Mouse (Mus musculus) embryonic stem cell, embryonic (primary cell): ENCODE measurements at regions not wholly inside any gene's neighbourhood (a gene's known extent, or its start where the extent isn't known, plus 50 kb on each side); places are given as distances from the start of the nearest gene placed in this dataset.
"Not testable (repeated sequence)": the region's sequence is repeated elsewhere in the genome, so short reads cannot be mapped to it uniquely, and the experiment has no call there.

Experiments
- CTCF ChIA-PET, 4 experiments: fragments of 300-600 bp in 2 of 4; fragments of 350-600 bp in 2 of 4; sonication (Branson Sonifier 250); formaldehyde crosslinking; loops; one replicate each; lab custom pipeline; 2022; ENCODE audit warnings: inconsistent platforms in 2 of 4; lab: Charles Lee
- POLR2A ChIA-PET, 4 experiments: fragments of 300-600 bp in 2 of 4; fragments of 350-600 bp in 2 of 4; sonication (Branson Sonifier 250); formaldehyde crosslinking; loops; one replicate each; lab custom pipeline; 2022; ENCODE audit warnings: antibody characterized with exemption in 4 of 4, inconsistent platforms in 1 of 4; lab: Charles Lee

- POLR2A ChIA-PET, result no interaction called here
- CTCF ChIA-PET, result no interaction called here
These were observed 1456.2 kb upstream of the Adam24 start for GRCm38 (mm10) chr8:39218716-39219115.

- POLR2A ChIA-PET, result interaction anchor here in 1 of 4 experiments (0.6 kb wide), 1 partner anchor 836 kb away, joined by 3 read pairs; no protein-coding TSS in a partner anchor
- CTCF ChIA-PET, result no interaction called here
These were observed 1447.6 kb upstream of the Adam24 start for GRCm38 (mm10) chr8:39227239-39227638.

GRCm38 (mm10) chr8:39268970-39269497, 1405.8 kb upstream of the Adam24 start:
- ChIA-PET POLR2A (no interaction called here), CTCF (interaction anchor here in 1 of 4 experiments (0.6 kb wide), 1 partner anchor 166 kb away, joined by 7 read pairs; no protein-coding TSS in a partner anchor)

- ChIA-PET CTCF (no interaction called here), POLR2A (interaction anchor here in 1 of 4 experiments (0.6 kb wide), 1 partner anchor 11 kb away, joined by 4 read pairs; no protein-coding TSS in a partner anchor)
These were observed 1377.2 kb upstream of the Adam24 start for GRCm38 (mm10) chr8:39297548-39298306.

- CTCF ChIA-PET, result no interaction called here
- POLR2A ChIA-PET, result no interaction called here
These were observed 1371.0 kb upstream of the Adam24 start for GRCm38 (mm10) chr8:39303742-39304336.

GRCm38 (mm10) chr8:39313854-39314253, 1361.0 kb upstream of the Adam24 start:
- ChIA-PET CTCF (no interaction called here), POLR2A (interaction anchor here in 1 of 4 experiments (0.6 kb wide), 1 partner anchor 60 kb away, joined by 3 read pairs; no protein-coding TSS in a partner anchor)

- ChIA-PET CTCF (no interaction called here), POLR2A (no interaction called here)
These were observed 1359.2 kb upstream of the Adam24 start for GRCm38 (mm10) chr8:39315521-39316233.

GRCm38 (mm10) chr8:39316234-39316568, 1358.7 kb upstream of the Adam24 start:
- ChIA-PET CTCF (no interaction called here), POLR2A (no interaction called here)

- CTCF ChIA-PET, result no interaction called here
- POLR2A ChIA-PET, result interaction anchor here in 1 of 4 experiments (0.5 to 1.3 kb wide), 2 partner anchors 14 to 150 kb away, joined by 3 to 5 read pairs; no protein-coding TSS in a partner anchor
These were observed 1345.5 kb upstream of the Adam24 start for GRCm38 (mm10) chr8:39329378-39329777.

GRCm38 (mm10) chr8:39344731-39345130, 1330.1 kb upstream of the Adam24 start:
- ChIA-PET CTCF (interaction anchor here in 2 of 4 experiments (0.7 to 1.1 kb wide), 2 partner anchors 456 to 527 kb away, joined by 3 read pairs; no protein-coding TSS in a partner anchor), POLR2A (no interaction called here)

GRCm38 (mm10) chr8:39346471-39346870, 1328.4 kb upstream of the Adam24 start:
- CTCF ChIA-PET, result no interaction called here
- POLR2A ChIA-PET, result no interaction called here

GRCm38 (mm10) chr8:39348956-39349355, 1325.9 kb upstream of the Adam24 start:
- ChIA-PET POLR2A (no interaction called here), CTCF (no interaction called here)

- ChIA-PET CTCF (no interaction called here), POLR2A (interaction anchor here in 1 of 4 experiments (0.6 kb wide), 1 partner anchor 47 kb away, joined by 4 read pairs; no protein-coding TSS in a partner anchor)
These were observed 1319.5 kb upstream of the Adam24 start for GRCm38 (mm10) chr8:39355412-39355811.

GRCm38 (mm10) chr8:39357111-39357510, 1317.8 kb upstream of the Adam24 start:
- POLR2A ChIA-PET, result no interaction called here

GRCm38 (mm10) chr8:39357865-39358264, 1317.0 kb upstream of the Adam24 start:
- CTCF ChIA-PET, result no interaction called here
- POLR2A ChIA-PET, result no interaction called here

More at GRCm38 (mm10) chr8:39357111-39357510, 1317.8 kb upstream of the Adam24 start:
- CTCF ChIA-PET, result no interaction called here

GRCm38 (mm10) chr8:39366346-39366745, 1308.5 kb upstream of the Adam24 start:
- POLR2A ChIA-PET, CTCF ChIA-PET: not testable (repeated sequence)
